In genomic region chr3:88254268-88254926, GRCm38 (mm10) we compare ENCODE assay signal across 8 mouse cellular contexts. TPM values are rescaled to one million over a fixed set of nuclear protein-coding genes. Genes with fewer than 3 reads are reported as not detected.
DNase-seq lines count a peak whose midpoint lies in the region; TF ChIP-seq lines count a peak whose summit lies in the region.

Gene Rhbg, minus strand, starts transcription at chr3:88254709.

- H3K27ac ChIP-seq in testis, adult 2 months (ENCODE audit: control insufficient read depth, insufficient read depth, low read depth, low read length), result no peak within 1 kb of the TSS

- TF ChIP-seq CTCF in testis, adult 2 months (IDR thresholded peaks at IDR 0.05; ENCODE audit: control insufficient read depth, insufficient read depth, insufficient replicate concordance, low read depth, low read length), result no peak

- peaks cover 6% of the 10 kb centered on the region for H3K4me1 ChIP-seq in testis, adult 2 months (ENCODE audit: control insufficient read depth, insufficient read depth, low read length)
- H3K4me1 ChIP-seq in megakaryocyte, embryonic 14.5 days, result peaks cover 18% of the 10 kb centered on the region

- no peaks in the 10 kb centered on the region for H3K36me3 ChIP-seq in testis, adult 2 months (ENCODE audit: control insufficient read depth, insufficient read depth, low read length)
- no peaks in the 10 kb centered on the region for H3K36me3 ChIP-seq in megakaryocyte, embryonic 14.5 days (replicated peaks; ENCODE audit: low read length)

- intact Hi-C loops in heart, postnatal 10 days (cut with DNase I), result no loop called here

- DNase-seq in testis, postnatal 14 days (ENCODE audit: low spot score), result no peak
- DNase-seq in cerebellum, postnatal 14 days, result peak; percentile 56 to 63
- peak; percentile 18 to 23 for DNase-seq in heart, postnatal 10 days
- DNase-seq in kidney, postnatal 4 days, result peak; percentile 70 to 83
- peak; percentile 68 to 73 for DNase-seq in urinary bladder, postnatal 36 days (ENCODE audit: low spot score in 2 of 2)
- DNase-seq in thymus, adult 18-20 months, result no peak

- no peaks in the 10 kb centered on the region for H3K27me3 ChIP-seq in testis, adult 2 months (ENCODE audit: control insufficient read depth, insufficient read depth, low read length)
- peaks cover 85% of the 10 kb centered on the region for H3K27me3 ChIP-seq in megakaryocyte, embryonic 14.5 days (replicated peaks)

- TF ChIP-seq POLR2A in testis, adult 2 months (IDR thresholded peaks at IDR 0.05; ENCODE audit: control insufficient read depth, low read depth, low read length), result no peak; the same call in 1 of the 2 replicates

- H3K4me3 ChIP-seq in testis, adult 2 months (ENCODE audit: control insufficient read depth, low read depth, low read length), result peak within 1 kb of the TSS; percentile 54
- H3K4me3 ChIP-seq in megakaryocyte, embryonic 14.5 days (replicated peaks), result peak within 1 kb of the TSS; percentile 92

- H3K9me3 ChIP-seq in megakaryocyte, embryonic 14.5 days, result no peaks in the 10 kb centered on the region

RNA-seq across cellular contexts. Expression of gene Rhbg, which starts in this region (rescaled TPM):
- 3.3 and 3.9 TPM in 2 replicates for polyA plus RNA-seq in testis, adult 2 months (2012; rRNA removed)
- not detected for total RNA-seq in heart, postnatal 10 days (2021)
- polyA plus RNA-seq in megakaryocyte, embryonic 14.5 days (2012; ENCODE audit: insufficient read depth, low replicate concordance), result not detected in 2 replicates

Comparison
In these comparisons a context has a peak if more than half of its experiments do, and no peak if none do; other contexts are left out.
1. Peak in DNase-seq in heart, postnatal 10 days; RNA of the gene not detected or under 1 TPM.
2. DNase-seq: peak in cerebellum, postnatal 14 days (2 of 2), kidney, postnatal 4 days (2 of 2) and urinary bladder, postnatal 36 days (2 of 2); none in testis, postnatal 14 days (single experiment) and thymus, adult 18-20 months (0 of 2).